Mouse (Mus musculus) kidney, embryonic 15.5 days (tissue): ENCODE data around the gene Nedd9. TPM values are rescaled to one million over a fixed set of nuclear protein-coding genes. Genes with fewer than 3 reads are reported as not detected.
A peak's percentile ranks its signal among the peaks of the same experiment; 100 is the strongest.

ENCODE experiments used
- ATAC-seq: fragments of 200-750 bp; cut with Nextera tagmentation; replicated peaks from 2 replicates; pipeline ENCODE4 v1.8.0; 2017; ENCODE audit warnings: moderate TSS enrichment; ENCODE audit not compliant: low FRiP score
- H3K27ac ChIP-seq: fragments of 300-500 bp; sonication (generic); 2 replicates; pipeline ENCODE4 v1.5.1; 2015; ENCODE audit warnings: mild to moderate bottlenecking, inconsistent platforms
- H3K27me3 ChIP-seq: fragments of 300-500 bp; sonication (generic); 2 replicates; pipeline ENCODE4 v1.6.1; 2015; ENCODE audit warnings: inconsistent platforms
- H3K36me3 ChIP-seq: fragments of 300-500 bp; sonication (generic); 2 replicates; pipeline ENCODE4 v1.6.1; 2015; ENCODE audit warnings: inconsistent platforms
- H3K4me1 ChIP-seq: fragments of 300-500 bp; sonication (generic); 2 replicates; pipeline ENCODE4 v1.6.1; 2015; ENCODE audit warnings: inconsistent platforms
- H3K4me2 ChIP-seq: fragments of 300-500 bp; sonication (generic); 2 replicates; pipeline ENCODE4 v1.6.1; 2015; ENCODE audit warnings: moderate library complexity, mild to moderate bottlenecking, inconsistent platforms
- H3K4me3 ChIP-seq: fragments of 300-500 bp; sonication (generic); replicated peaks from 2 replicates; pipeline ENCODE4 v1.5.1; 2015; ENCODE audit warnings: mild to moderate bottlenecking, inconsistent platforms
- H3K9ac ChIP-seq: fragments of 300-500 bp; sonication (generic); 2 replicates; pipeline ENCODE4 v1.6.1; 2015; ENCODE audit warnings: mild to moderate bottlenecking, inconsistent platforms
- H3K9me3 ChIP-seq: fragments of 300-500 bp; sonication (generic); replicated peaks from 2 replicates; pipeline ENCODE4 v1.6.1; 2016; ENCODE audit warnings: inconsistent platforms
- WGBS: fragments of 180-500 bp; shearing (Covaris S2); methylation state at CpG from one replicate; pipeline ENCODE4 v1.1.7; 2015; ENCODE audit warnings: mixed read lengths; 5-methylcytosine and 5-hydroxymethylcytosine counted together
- polyA plus RNA-seq: library from polyadenylated mRNA; unstranded; fragments of >200 nt; fragmentation: Nextera tagmentation; extraction: Ambion mirVana; gene quantifications from 2 replicates; pipeline ENCODE4 v1.2.1, GENCODE M21; 2015

Gene Nedd9
- polyA plus RNA-seq, 1 experiment from 2014 or later: 23.8 TPM

GRCm38 (mm10) chr13:41358480-41359180, 128.5 kb downstream of the Nedd9 start:
- ATAC-seq: peak; percentile 99
- peaks cover 50% of the 10 kb centered on the region for H3K4me1 ChIP-seq
- H3K27me3 ChIP-seq: no peaks in the 10 kb centered on the region
- H3K9ac ChIP-seq: peak overlapping the region; percentile 64
- H3K27ac ChIP-seq: peak overlapping the region; percentile 97
- no peaks in the 10 kb centered on the region for H3K36me3 ChIP-seq
- peak overlapping the region; percentile 73 for H3K4me2 ChIP-seq
- under 1% methylated on average over 42 of the region's 42 CpGs for WGBS
- peak overlapping the region; percentile 66 for H3K4me3 ChIP-seq
- H3K9me3 ChIP-seq: no peaks in the 10 kb centered on the region

GRCm38 (mm10) chr13:41358009-41358408, 129.2 kb downstream of the Nedd9 start:
- H3K9ac ChIP-seq: peak overlapping the region; percentile 64
- 14% methylated on average over 10 of the region's 10 CpGs for WGBS
- no peaks in the 10 kb centered on the region for H3K36me3 ChIP-seq
- H3K4me1 ChIP-seq: peaks cover 52% of the 10 kb centered on the region
- H3K9me3 ChIP-seq: no peaks in the 10 kb centered on the region
- no peaks in the 10 kb centered on the region for H3K27me3 ChIP-seq
- no peak for ATAC-seq
- H3K27ac ChIP-seq: peak overlapping the region; percentile 97
- H3K4me3 ChIP-seq: peak overlapping the region; percentile 66
- H3K4me2 ChIP-seq: peak overlapping the region; percentile 73

DNA sequence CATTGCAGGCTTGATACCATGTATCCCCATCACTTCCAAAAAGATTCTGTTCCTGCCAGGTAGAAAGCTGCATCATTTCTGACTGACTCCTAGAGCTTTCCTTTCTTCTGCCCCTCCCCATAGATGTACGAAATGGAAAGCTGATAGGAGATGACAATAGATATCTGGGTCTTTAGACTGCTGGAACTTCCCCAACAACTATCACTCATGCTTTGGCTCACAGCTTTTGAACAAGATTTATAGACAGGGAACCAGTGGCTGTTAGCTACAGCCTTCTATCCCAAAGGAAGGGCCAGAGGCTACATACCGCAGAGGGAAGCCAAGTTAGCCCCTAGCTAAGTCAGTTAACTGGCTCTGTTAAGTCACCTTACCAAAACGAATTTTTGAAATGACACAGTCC, 129.6 kb downstream of the Nedd9 start:
- peak overlapping the region; percentile 64; the same call in 1 of the 2 replicates for H3K9ac ChIP-seq
- peak overlapping the region; percentile 66 for H3K4me3 ChIP-seq
- no peak overlapping the region; the same call in 1 of the 2 replicates for H3K27ac ChIP-seq
- WGBS: 18% methylated on average over 3 of the region's 3 CpGs
- peak overlapping the region; percentile 73 for H3K4me2 ChIP-seq
- ATAC-seq: no peak
- H3K4me1 ChIP-seq: peaks cover 55% of the 10 kb centered on the region
- no peaks in the 10 kb centered on the region for H3K9me3 ChIP-seq
- no peaks in the 10 kb centered on the region for H3K27me3 ChIP-seq
- no peaks in the 10 kb centered on the region for H3K36me3 ChIP-seq

- H3K4me1 ChIP-seq: peaks cover 59% of the 10 kb centered on the region
- no peaks in the 10 kb centered on the region for H3K9me3 ChIP-seq
- no peaks in the 10 kb centered on the region for H3K36me3 ChIP-seq
- ATAC-seq: no peak
- peak overlapping the region; percentile 73 for H3K4me2 ChIP-seq
- no peak overlapping the region for H3K27ac ChIP-seq
- 50% methylated on average over 4 of the region's 4 CpGs for WGBS
- peak overlapping the region; percentile 66 for H3K4me3 ChIP-seq
- H3K27me3 ChIP-seq: no peaks in the 10 kb centered on the region
- 0 out of 2 replicates have a peak overlapping the region, but pooled peaks have one; percentile 64 for H3K9ac ChIP-seq
Observed at GRCm38 (mm10) chr13:41357161-41357560, 130.0 kb downstream of the Nedd9 start.

DNA sequence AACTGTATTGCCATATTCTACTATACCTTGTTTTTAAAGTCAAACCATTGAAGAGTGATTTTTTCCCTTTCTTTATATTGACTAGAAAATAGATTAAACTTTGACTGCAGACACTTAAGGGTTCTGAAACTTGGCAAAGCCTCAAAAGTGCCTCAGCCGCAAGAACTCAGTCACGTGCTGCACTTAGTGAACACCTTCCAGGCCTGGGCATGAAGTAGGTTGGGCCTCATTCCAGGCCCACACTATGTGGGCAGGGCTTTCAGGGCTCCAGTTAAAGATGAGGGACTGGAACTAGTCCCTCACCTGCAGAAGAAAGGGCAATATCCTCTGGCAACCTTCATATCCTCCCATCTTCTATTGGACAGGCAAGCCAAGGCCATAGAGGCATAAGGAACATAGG, 131.6 kb downstream of the Nedd9 start:
- Histone ChIP-seq H3K27ac (0 out of 2 replicates have a peak overlapping the region, but pooled peaks have one; percentile 6), H3K4me3 (0 out of 2 replicates have a peak overlapping the region, but pooled peaks have one; percentile 4)
- ATAC-seq: no peak

GRCm38 (mm10) chr13:41354591-41354990, 132.6 kb downstream of the Nedd9 start:
- WGBS: 47% methylated on average over 6 of the region's 6 CpGs
- Histone ChIP-seq H3K36me3 (no peaks in the 10 kb centered on the region), H3K4me3 (no peak overlapping the region), H3K4me2 (peak overlapping the region; percentile 26; the same call in 1 of the 2 replicates), H3K27me3 (no peaks in the 10 kb centered on the region), H3K27ac (peak overlapping the region; percentile 33; the same call in 1 of the 2 replicates), H3K9ac (no peak overlapping the region), H3K4me1 (peaks cover 55% of the 10 kb centered on the region), H3K9me3 (no peaks in the 10 kb centered on the region)
- no peak for ATAC-seq

More for the DNA sequence above, 131.6 kb downstream of the Nedd9 start:
- peak overlapping the region; percentile 34 for H3K4me2 ChIP-seq
- H3K36me3 ChIP-seq: no peaks in the 10 kb centered on the region
- WGBS: 59% methylated on average over 2 of the region's 2 CpGs
- no peaks in the 10 kb centered on the region for H3K9me3 ChIP-seq
- peaks cover 63% of the 10 kb centered on the region for H3K4me1 ChIP-seq
- H3K9ac ChIP-seq: no peak overlapping the region
- H3K27me3 ChIP-seq: no peaks in the 10 kb centered on the region

DNA sequence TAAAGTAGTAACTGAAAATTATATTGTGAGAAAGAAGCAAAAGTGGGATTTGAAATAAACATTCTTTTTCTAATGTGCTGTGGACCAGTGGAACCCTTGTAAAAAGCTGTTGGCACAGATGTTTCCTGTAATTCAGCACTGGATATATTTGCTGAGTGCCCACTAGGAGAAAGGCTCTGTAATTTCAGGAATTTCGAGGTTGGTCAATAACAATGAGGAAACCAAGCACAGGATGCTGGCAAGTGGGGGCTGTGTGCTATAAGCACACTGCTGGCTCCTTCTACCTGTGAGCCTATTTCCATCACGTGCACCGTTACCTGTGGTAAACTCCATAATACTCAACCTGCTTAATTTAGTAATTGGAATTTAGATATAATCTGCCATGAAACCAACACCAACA, 133.5 kb downstream of the Nedd9 start:
- Histone ChIP-seq H3K9me3 (no peaks in the 10 kb centered on the region), H3K9ac (no peak overlapping the region), H3K27me3 (no peaks in the 10 kb centered on the region), H3K4me1 (peaks cover 64% of the 10 kb centered on the region), H3K4me2 (no peak overlapping the region), H3K36me3 (no peaks in the 10 kb centered on the region), H3K4me3 (no peak overlapping the region), H3K27ac (no peak overlapping the region; the same call in 1 of the 2 replicates)
- ATAC-seq: no peak
- 68% methylated on average over 3 of the region's 3 CpGs for WGBS

GRCm38 (mm10) chr13:41352352-41352751, 134.8 kb downstream of the Nedd9 start:
- no peak overlapping the region for H3K9ac ChIP-seq
- no peaks in the 10 kb centered on the region for H3K9me3 ChIP-seq
- H3K36me3 ChIP-seq: no peaks in the 10 kb centered on the region
- no peak overlapping the region for H3K4me3 ChIP-seq
- no peak for ATAC-seq
- no peak overlapping the region for H3K4me2 ChIP-seq
- peaks cover 55% of the 10 kb centered on the region for H3K4me1 ChIP-seq
- no peaks in the 10 kb centered on the region for H3K27me3 ChIP-seq
- WGBS: 60% methylated on average over 5 of the region's 5 CpGs
- H3K27ac ChIP-seq: peak overlapping the region; percentile 10; the same call in 1 of the 2 replicates

- no peak for ATAC-seq
- Histone ChIP-seq H3K9ac (no peak overlapping the region), H3K4me3 (no peak overlapping the region), H3K36me3 (no peaks in the 10 kb centered on the region), H3K27me3 (no peaks in the 10 kb centered on the region), H3K9me3 (no peaks in the 10 kb centered on the region), H3K4me2 (no peak overlapping the region), H3K27ac (no peak overlapping the region), H3K4me1 (peaks cover 50% of the 10 kb centered on the region)
- 79% methylated on average over 3 of the region's 3 CpGs for WGBS
Observed at GRCm38 (mm10) chr13:41350589-41350988, 136.6 kb downstream of the Nedd9 start.

DNA sequence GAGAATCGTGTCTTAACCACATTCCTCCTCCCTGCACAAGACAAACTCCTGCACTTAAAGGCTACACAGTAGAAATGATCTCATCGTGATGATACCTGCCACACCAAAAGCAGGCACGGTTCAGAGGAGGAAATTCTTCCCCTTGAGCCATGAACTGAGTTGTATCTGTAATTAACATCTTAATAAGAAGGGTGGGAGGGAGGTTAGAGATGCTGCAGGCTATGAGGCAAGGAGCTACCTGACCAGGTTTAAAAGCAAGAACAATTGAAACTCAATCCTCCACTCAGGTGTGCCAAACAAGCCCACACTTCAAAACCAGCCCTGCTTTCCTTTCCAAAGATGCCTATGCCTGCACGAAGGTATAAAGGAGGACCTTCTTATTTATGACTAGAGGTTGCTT, 137.4 kb downstream of the Nedd9 start:
- H3K27ac ChIP-seq: 0 out of 2 replicates have a peak overlapping the region, but pooled peaks have one; percentile 9
- H3K9me3 ChIP-seq: no peaks in the 10 kb centered on the region
- peaks cover 53% of the 10 kb centered on the region for H3K4me1 ChIP-seq
- no peak overlapping the region for H3K4me2 ChIP-seq
- H3K27me3 ChIP-seq: no peaks in the 10 kb centered on the region
- H3K36me3 ChIP-seq: no peaks in the 10 kb centered on the region
- no peak for ATAC-seq
- H3K4me3 ChIP-seq: no peak overlapping the region
- WGBS: 46% methylated on average over 4 of the region's 4 CpGs
- H3K9ac ChIP-seq: no peak overlapping the region

DNA sequence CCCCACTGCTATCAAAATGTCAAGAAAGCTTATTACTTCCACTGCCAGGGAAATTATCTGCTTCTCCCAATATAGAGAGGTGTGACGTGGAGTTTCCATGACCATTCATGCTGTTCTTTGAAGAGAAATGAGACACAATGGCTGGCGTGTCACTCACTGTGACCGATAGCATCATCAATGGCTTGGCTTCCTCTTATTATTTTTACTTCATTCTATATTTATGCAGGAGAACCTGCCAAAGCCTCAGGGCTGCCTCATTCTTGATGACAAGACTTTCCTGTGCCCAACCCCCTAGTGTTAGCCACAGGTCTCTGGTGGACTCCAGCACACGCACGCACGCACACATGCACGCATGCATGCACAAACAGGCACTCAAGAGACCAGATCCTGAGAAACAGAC, 141.4 kb downstream of the Nedd9 start:
- no peaks in the 10 kb centered on the region for H3K9me3 ChIP-seq
- H3K27me3 ChIP-seq: no peaks in the 10 kb centered on the region
- no peaks in the 10 kb centered on the region for H3K36me3 ChIP-seq
- no peak; the same call in 1 of the 2 replicates for ATAC-seq
- H3K4me3 ChIP-seq: no peak overlapping the region
- H3K4me1 ChIP-seq: peaks cover 67% of the 10 kb centered on the region
- no peak overlapping the region for H3K9ac ChIP-seq
- H3K27ac ChIP-seq: peak overlapping the region; percentile 86
- H3K4me2 ChIP-seq: peak overlapping the region; percentile 10; the same call in 1 of the 2 replicates
- WGBS: 63% methylated on average over 7 of the region's 7 CpGs

DNA sequence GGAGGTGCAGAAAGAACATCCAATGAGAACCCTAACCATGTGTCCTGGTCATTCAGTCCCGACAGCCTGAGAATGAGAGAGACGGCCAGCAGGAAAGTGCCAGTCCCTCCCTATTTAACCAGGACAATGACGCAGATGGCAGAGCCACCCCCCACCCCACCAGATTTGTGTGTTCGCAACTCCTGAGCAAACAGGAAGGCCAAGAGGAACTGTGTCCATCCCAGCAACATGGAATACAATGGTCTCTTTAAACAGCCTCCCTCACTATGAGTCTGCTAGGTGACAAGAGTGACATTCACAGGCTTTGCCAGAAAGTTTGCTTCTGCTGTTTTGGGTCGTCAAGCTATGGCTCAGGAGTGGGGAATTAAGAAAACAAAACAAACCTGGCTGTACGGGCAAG, 141.9 kb downstream of the Nedd9 start:
- ATAC-seq: no peak
- Histone ChIP-seq H3K4me2 (no peak overlapping the region), H3K4me3 (no peak overlapping the region), H3K27me3 (no peaks in the 10 kb centered on the region), H3K36me3 (no peaks in the 10 kb centered on the region), H3K9ac (no peak overlapping the region), H3K27ac (peak overlapping the region; percentile 86), H3K9me3 (no peaks in the 10 kb centered on the region), H3K4me1 (peaks cover 66% of the 10 kb centered on the region)
- 25% methylated on average over 6 of the region's 6 CpGs for WGBS
